Mouse (Mus musculus) adipocyte (in vitro differentiated cells): ENCODE results near the gene Kcng1.

Experiments
- DNase-seq: peaks from one replicate; pipeline ENCODE4 v3.0.0-alpha.2; 2016; ENCODE audit warnings: low spot score

The Kcng1 gene

DNA sequence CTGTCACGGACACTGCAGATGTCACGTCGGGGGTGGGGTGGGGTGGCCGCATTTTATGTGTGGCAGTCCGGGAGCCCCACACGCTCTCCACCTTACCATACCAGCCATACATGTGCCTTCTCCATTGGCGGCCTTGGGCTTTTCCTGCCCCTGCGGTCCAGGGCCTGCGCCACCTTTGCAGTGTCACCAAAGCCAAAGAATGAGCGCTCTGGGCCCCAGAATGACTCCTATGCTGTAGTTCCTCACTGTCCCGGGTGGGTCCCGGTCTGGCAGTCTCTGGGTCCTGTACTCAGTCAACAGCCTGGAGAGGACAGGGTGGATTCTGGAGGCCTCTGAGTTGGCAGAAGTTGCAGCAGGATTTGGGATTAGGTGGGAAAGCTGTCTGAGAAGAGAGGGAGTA, at the start of gene Kcng1:
TSS of gene Kcng1 (minus strand) at position 155 of the 400 bp plus-strand sequence.
- DNase-seq: no peak

DNA sequence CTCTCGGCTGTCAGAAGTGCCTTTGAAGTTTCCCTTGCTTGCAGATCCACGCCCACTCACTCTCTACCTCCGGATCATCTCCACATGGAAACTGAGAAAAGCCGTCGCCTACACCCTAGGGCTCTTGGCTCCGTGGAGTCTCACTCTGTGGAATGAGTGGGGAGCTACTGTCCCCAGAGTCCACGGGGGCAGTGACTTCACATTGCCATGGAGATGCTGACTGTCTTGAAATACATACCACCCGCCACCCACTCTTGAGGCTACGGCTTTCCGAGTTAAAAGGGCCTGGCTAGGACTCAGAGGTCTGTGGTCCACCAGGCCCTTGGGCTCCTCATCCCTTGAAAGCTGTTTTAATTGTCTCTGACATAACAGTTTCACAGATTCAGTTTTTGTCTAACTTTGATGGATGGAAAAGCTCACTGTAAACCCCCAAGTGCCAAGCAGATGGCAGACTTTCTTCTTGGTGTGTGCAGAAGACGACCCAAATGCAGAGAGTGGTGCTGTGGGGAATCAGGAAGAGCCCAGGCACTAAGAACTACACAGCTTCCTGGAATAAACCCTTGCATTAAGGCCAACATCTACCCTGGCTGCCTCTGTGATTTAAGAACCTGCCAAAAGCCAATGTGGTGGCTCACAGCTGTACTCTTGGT, 49.0 kb upstream of the Kcng1 start:
- DNase-seq: no peak

- DNase-seq: no peak
Observed at GRCm38 (mm10) chr2:168321716-168322374, 40.3 kb upstream of the Kcng1 start.

DNA sequence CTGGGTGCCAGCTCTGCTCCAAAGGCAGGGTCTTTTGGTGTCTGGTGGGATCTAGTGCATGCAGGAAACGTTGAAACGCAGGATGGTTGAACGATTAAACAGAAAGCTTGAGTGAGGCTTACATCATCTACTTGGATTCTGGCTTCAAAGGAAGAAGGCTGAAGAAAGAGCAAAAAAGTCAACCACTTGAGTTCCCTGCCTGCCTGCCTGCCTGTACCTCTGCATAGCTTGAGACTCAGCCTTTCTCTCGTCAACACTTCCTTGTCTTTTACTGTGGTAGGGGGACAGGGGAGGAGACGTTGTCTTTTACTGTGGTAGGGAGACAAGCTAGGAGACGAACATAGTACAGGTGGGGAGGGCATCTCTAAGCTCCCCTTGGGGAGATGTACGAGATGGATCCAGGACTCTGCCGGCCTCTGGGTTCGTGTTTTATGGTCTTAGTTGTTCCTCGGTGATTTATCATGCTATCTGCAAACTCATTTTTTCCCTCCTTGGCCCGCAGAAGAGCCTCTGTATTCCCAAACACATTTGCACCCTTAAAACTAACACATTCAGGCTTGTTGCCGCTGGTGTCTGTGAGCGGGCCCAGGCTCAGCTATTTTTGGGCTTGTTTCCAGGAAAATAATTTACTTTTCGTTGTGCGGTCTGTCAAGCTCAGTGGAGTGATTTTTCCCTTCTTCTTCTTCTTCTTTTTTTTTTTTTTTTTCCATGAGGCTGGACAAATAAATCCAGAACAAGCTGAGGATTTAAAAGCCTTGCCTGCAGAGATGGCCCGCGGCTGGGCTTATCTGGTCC, 39.0 kb upstream of the Kcng1 start:
- no peak for DNase-seq

GRCm38 (mm10) chr2:168314646-168315446, 33.3 kb upstream of the Kcng1 start:
- DNase-seq: no peak

- no peak for DNase-seq
Observed at GRCm38 (mm10) chr2:168312504-168312903, 31.0 kb upstream of the Kcng1 start.

DNA sequence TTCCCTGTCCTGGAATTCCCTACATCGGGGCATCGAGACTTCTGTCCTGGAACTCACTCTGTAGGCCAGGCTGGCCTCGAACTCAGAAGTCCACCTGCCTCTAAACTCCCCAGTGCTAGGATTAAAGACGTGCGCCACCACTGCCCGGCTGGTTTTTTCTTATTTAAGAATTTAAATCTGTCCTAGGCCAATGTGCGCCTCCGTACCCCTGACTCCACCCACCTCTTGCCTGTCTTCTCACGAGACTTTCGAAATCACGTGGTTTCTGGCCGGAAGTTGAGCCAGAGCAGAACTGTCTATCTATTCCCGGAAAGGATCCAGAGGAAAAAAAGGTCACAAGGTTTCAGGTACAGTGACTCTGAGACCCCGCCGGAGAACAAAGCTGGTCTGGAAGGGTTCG, 29.5 kb upstream of the Kcng1 start:
- DNase-seq: no peak

- no peak for DNase-seq
Observed at GRCm38 (mm10) chr2:168308916-168309315, 27.4 kb upstream of the Kcng1 start.

DNA sequence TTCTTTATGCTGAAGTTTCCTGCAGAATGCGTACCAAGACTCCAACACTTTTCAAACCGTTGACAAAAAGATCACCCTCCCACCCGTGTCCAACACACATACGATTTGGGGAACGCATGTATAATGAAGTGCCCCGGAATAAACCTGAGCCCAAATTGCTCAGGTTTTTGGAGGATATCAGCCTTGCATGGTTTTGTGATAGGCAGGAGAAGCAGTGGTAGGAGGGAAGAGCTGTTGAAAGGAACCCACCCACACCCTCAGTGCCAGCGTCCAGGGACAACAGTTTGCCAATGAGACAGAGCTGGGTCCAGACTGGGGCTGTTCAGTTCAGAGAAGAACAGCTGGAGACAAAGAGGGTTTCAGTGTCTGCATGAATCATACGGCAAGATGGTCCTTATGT, 18.1 kb upstream of the Kcng1 start:
- DNase-seq: no peak

- DNase-seq: no peak
Observed at GRCm38 (mm10) chr2:168296530-168296929, 15.0 kb upstream of the Kcng1 start.

DNA sequence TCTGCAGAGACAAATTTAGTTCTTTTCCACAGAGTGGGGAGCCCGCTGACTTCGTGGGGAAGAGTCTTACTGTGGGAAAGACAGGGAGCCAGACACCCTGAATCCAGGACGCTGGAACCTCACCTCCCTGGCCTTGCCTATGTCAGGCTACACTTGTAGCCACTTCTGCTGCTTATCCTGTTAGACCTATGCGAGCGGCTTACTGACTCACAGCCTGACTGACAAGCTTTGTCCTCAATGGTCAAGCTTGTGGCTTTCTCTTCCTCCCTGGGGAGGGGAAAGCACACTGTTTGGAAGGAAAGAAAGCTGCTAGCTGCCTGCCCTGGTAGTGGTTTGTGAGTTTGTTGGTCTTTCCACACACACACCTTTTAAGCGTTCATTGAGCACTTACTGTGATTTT, 11.0 kb upstream of the Kcng1 start:
- DNase-seq: no peak

- no peak for DNase-seq
Observed at GRCm38 (mm10) chr2:168292041-168292440, 10.5 kb upstream of the Kcng1 start.

- no peak for DNase-seq
Observed at GRCm38 (mm10) chr2:168289851-168290250, 8.3 kb upstream of the Kcng1 start.

GRCm38 (mm10) chr2:168289016-168289415, 7.5 kb upstream of the Kcng1 start:
- DNase-seq: no peak

GRCm38 (mm10) chr2:168286987-168287386, 5.5 kb upstream of the Kcng1 start:
- DNase-seq: no peak

- no peak for DNase-seq
Observed at GRCm38 (mm10) chr2:168285143-168285542, 3.6 kb upstream of the Kcng1 start.

GRCm38 (mm10) chr2:168280729-168281581, 581 bp downstream of the Kcng1 start:
- no peak for DNase-seq

DNA sequence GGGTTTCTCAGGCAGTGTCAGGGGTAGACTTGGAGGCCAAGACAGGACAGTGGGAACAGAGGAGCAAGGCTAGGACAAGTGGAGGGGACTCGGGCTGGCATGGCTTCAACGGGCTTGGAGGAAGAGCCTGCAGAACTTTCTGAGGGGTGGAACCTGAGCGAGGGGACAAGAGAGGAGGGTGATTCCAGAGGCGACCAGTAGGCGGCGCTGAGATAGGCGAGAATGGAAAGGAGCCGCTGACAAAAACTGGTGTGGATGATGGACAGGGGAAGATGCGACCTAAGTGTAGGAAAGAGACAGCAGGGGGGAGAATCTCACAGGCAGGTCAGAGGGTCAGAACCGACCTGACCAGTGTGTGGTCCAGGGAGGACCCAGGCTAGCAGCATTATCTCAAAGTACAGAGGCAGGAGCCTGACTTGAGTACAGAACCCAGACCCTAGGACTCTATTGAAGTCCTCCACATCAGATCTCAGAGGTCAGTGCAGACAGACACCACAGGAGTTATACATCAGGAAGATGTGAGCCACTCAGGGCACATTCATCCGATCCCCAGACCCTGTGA, 7.1 kb downstream of the Kcng1 start:
- DNase-seq: peak; percentile 63

- no peak for DNase-seq
Observed at GRCm38 (mm10) chr2:168273387-168273786, 8.1 kb downstream of the Kcng1 start.

- DNase-seq: no peak
Observed at GRCm38 (mm10) chr2:168268033-168268432, 13.5 kb downstream of the Kcng1 start.

- no peak for DNase-seq
Observed at GRCm38 (mm10) chr2:168260900-168261299, 20.6 kb downstream of the Kcng1 start.
